Mouse (Mus musculus): ENCODE measurements around the gene Emc10. TPM values are rescaled to one million over a fixed set of nuclear protein-coding genes. Genes with fewer than 3 reads are reported as not detected.

The Emc10 gene
- polyA plus RNA-seq, 1 experiment = 298 TPM

DNA sequence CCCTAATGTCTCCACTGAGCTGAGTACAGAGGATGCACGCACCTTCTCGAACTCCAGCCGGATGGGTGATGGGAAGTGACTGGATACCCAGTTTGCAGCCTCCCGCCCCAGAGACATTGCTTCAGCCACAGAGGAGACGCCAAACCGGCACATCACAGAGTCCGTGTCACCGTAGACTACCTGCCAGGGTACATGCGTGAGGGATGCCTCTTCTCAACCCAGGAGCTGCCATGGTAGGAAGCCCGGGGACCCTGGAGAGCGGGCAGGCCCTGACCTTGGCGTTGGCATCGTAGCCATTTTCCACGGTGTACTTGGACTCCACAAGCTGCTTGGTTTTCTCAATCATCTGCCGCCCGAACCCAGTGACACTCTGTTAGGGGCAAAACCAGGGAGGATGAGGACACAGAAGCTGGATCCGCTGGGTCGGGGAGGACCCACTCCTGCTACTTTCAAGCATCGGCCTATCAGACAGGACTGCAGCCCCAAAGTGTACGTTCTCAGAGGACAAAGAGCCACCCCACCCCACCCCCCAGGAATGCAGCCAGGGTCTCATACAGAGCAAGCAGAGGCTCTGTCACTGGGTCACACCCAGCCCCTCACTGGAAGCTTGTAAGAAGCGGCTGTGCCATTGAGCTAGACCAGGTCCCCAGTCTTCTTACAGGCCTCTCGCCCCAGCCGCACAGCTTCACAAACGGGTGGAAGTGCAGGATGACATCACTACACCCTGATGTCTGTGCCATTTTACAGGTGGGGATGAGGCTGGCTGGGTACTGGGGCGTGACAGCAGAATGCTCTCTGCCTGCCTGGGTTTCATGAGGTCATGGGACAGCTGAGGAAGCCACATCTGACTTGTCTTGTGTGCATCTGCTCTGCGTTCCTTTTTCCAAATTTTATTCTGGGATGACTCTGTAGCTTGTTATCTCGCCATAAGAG is 39.6 kb upstream of the Emc10 start:
- WGBS = 91% methylated on average over 27 of the region's 27 CpGs
- no peaks in the 10 kb centered on the region for H3K27me3 ChIP-seq (replicated peaks; ENCODE audit: control insufficient read depth, insufficient read depth, low read length)
- H3K36me3 ChIP-seq (ENCODE audit: control insufficient read depth, insufficient read depth, low read length) = no peaks in the 10 kb centered on the region
- no peak for DNase-seq
- no peak overlapping the region for H3K27ac ChIP-seq (ENCODE audit: insufficient read depth, low read depth, low read length)
- no peak overlapping the region for H3K4me3 ChIP-seq (ENCODE audit: insufficient read depth, low read depth, low read length)
- no peak for TF ChIP-seq CTCF (conservative IDR thresholded peaks at IDR 0.05; ENCODE audit: insufficient read depth, insufficient read length, low read depth, low read length)
- no peak for TF ChIP-seq POLR2A (IDR thresholded peaks at IDR 0.05; ENCODE audit: low read depth, low read length)
- H3K4me1 ChIP-seq (ENCODE audit: control insufficient read depth, insufficient read depth, low read length) = no peaks in the 10 kb centered on the region

DNA sequence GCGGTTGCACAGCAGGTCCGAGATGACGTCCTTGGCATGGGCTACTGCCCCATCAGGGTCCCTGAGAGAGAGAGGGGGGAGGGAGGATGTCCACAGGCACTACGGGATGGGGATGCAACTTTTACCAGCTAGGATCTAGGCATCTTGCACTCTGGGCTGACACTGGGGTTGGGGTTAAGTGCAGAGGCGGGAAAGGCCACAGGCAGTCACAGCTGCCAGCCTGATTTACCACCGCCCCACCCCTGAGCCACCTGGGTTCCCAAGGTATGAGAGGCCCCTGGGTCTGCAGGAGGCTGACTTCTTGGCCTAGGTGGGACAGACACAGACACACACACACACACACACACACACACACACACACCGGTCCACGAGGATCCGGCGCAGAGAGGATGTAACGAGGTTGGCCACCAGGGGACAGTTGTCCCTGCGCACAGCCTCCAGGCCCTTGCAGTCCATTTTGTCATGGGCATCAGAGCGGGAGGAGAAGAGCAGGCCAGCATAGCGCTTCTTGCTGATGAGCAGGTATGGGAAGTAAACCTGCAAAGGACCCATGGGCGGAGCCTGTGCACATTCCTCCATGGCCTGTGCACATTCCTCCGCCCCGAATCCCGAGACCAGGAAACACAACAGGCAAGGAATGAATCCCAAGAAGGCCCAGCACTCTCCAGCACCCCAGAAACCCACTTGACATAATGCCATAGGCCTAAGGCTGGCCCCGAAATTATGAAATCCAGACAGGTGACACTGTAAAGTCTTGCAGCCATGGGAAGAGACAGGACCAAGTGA is 38.5 kb upstream of the Emc10 start:
- H3K27ac ChIP-seq (ENCODE audit: insufficient read depth, low read depth, low read length) = no peak overlapping the region
- H3K4me1 ChIP-seq (ENCODE audit: control insufficient read depth, insufficient read depth, low read length) = no peaks in the 10 kb centered on the region
- no peak overlapping the region for H3K4me3 ChIP-seq (ENCODE audit: insufficient read depth, low read depth, low read length)
- no peak for DNase-seq
- H3K27me3 ChIP-seq (replicated peaks; ENCODE audit: control insufficient read depth, insufficient read depth, low read length) = no peaks in the 10 kb centered on the region
- no peaks in the 10 kb centered on the region for H3K36me3 ChIP-seq (ENCODE audit: control insufficient read depth, insufficient read depth, low read length)
- WGBS = 86% methylated on average over 19 of the region's 19 CpGs
- TF ChIP-seq POLR2A (IDR thresholded peaks at IDR 0.05; ENCODE audit: low read depth, low read length) = no peak
- TF ChIP-seq CTCF (conservative IDR thresholded peaks at IDR 0.05; ENCODE audit: insufficient read depth, insufficient read length, low read depth, low read length) = no peak

DNA sequence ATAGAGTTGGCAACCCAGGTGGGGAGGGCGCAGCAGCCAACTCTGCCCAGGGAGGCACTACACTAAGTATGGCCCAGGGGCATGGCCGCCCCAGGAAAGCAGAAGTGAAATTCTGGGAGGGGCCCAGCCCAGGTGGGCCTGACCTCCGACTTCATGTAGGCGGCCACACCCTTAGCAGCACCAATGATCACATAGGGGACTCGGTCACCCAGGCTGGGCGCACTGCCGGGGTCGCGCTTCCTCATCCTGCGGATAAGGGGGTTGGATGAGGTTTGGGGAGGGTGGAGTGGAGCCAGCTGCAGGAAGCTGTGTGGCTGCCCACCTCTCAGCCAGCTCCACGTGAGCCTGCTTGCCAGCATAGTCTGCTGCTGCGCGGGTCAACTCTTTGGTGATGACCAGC is 37.9 kb upstream of the Emc10 start:
- DNase-seq = no peak
- 87% methylated on average over 13 of the region's 13 CpGs for whole genome bisulfite sequencing
- Histone ChIP-seq H3K4me1 (ENCODE audit: control insufficient read depth, insufficient read depth, low read length) (no peaks in the 10 kb centered on the region), H3K27ac (ENCODE audit: insufficient read depth, low read depth, low read length) (no peak overlapping the region), H3K4me3 (ENCODE audit: insufficient read depth, low read depth, low read length) (no peak overlapping the region), H3K36me3 (ENCODE audit: control insufficient read depth, insufficient read depth, low read length) (no peaks in the 10 kb centered on the region), H3K27me3 (replicated peaks; ENCODE audit: control insufficient read depth, insufficient read depth, low read length) (no peaks in the 10 kb centered on the region)
- TF ChIP-seq POLR2A (IDR thresholded peaks at IDR 0.05; ENCODE audit: low read depth, low read length) (no peak), CTCF (conservative IDR thresholded peaks at IDR 0.05; ENCODE audit: insufficient read depth, insufficient read length, low read depth, low read length) (no peak)

DNA sequence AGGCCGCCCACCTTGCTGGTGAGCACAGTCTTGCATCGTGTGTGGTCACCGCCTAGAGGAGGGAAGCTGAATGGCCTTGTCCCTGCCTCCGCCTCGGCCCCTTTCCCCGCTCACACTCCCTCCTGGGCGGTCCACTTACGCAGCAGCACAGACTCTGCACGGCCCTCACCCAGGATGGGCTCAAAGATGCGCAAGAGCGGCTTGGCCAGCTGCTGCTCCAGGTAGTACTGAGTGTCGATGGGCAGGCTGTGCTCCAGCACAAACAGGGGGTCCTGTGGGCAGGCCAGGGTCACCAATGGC is 37.4 kb upstream of the Emc10 start:
- Histone ChIP-seq H3K36me3 (ENCODE audit: control insufficient read depth, insufficient read depth, low read length) (no peaks in the 10 kb centered on the region), H3K27ac (ENCODE audit: insufficient read depth, low read depth, low read length) (no peak overlapping the region), H3K4me3 (ENCODE audit: insufficient read depth, low read depth, low read length) (no peak overlapping the region), H3K4me1 (ENCODE audit: control insufficient read depth, insufficient read depth, low read length) (no peaks in the 10 kb centered on the region), H3K27me3 (replicated peaks; ENCODE audit: control insufficient read depth, insufficient read depth, low read length) (no peaks in the 10 kb centered on the region)
- no peak for DNase-seq
- 88% methylated on average over 12 of the region's 12 CpGs for WGBS
- TF ChIP-seq CTCF (conservative IDR thresholded peaks at IDR 0.05; ENCODE audit: insufficient read depth, insufficient read length, low read depth, low read length) (no peak), POLR2A (IDR thresholded peaks at IDR 0.05; ENCODE audit: low read depth, low read length) (no peak)

DNA sequence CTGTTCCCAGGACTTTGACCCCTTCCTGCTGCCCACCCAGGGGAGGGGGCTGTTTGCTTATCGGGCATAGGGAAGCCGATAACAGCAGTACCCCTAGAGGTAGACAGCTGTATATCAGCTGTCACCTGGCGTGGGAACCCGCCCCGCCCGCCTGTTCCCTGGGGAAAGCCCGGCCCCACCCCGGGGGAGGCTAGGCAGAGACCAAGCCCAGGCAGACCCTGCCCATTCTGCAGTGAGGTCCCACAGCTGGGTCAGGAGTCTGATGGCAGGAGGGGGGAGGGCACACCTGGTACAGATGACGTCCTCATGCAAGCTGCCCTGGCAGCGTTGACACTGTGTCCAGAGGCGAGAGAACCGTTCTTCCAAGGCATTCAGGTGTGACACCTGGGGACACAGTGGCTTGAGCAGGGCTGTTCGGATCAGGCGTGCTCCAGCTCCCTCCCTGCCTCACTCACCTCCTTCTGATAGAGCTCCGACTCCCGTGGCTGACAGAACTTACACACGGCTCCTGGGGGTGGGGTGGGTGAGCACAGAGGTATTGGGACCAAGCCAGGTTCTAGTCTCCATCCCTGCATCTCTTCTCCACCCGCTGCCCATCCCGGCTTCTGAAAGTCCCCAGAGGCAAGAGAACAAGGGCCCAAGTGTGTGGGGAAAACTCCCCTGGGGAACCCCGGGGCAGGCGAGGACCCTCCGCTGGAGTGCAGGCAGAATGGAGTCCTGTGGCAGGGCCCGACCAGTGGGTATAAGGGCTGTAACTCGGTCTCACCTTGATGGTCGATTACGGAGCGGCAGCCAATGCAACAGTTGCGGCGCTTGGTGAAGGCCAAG is 36.8 kb upstream of the Emc10 start:
- no peak for TF ChIP-seq CTCF (conservative IDR thresholded peaks at IDR 0.05; ENCODE audit: insufficient read depth, insufficient read length, low read depth, low read length)
- no peak for TF ChIP-seq POLR2A (IDR thresholded peaks at IDR 0.05; ENCODE audit: low read depth, low read length)
- no peak for DNase-seq
- H3K4me3 ChIP-seq (ENCODE audit: insufficient read depth, low read depth, low read length) = no peak overlapping the region
- no peaks in the 10 kb centered on the region for H3K27me3 ChIP-seq (replicated peaks; ENCODE audit: control insufficient read depth, insufficient read depth, low read length)
- WGBS = 77% methylated on average over 29 of the region's 29 CpGs
- no peaks in the 10 kb centered on the region for H3K36me3 ChIP-seq (ENCODE audit: control insufficient read depth, insufficient read depth, low read length)
- H3K4me1 ChIP-seq (ENCODE audit: control insufficient read depth, insufficient read depth, low read length) = no peaks in the 10 kb centered on the region
- no peak overlapping the region for H3K27ac ChIP-seq (ENCODE audit: insufficient read depth, low read depth, low read length)

DNA sequence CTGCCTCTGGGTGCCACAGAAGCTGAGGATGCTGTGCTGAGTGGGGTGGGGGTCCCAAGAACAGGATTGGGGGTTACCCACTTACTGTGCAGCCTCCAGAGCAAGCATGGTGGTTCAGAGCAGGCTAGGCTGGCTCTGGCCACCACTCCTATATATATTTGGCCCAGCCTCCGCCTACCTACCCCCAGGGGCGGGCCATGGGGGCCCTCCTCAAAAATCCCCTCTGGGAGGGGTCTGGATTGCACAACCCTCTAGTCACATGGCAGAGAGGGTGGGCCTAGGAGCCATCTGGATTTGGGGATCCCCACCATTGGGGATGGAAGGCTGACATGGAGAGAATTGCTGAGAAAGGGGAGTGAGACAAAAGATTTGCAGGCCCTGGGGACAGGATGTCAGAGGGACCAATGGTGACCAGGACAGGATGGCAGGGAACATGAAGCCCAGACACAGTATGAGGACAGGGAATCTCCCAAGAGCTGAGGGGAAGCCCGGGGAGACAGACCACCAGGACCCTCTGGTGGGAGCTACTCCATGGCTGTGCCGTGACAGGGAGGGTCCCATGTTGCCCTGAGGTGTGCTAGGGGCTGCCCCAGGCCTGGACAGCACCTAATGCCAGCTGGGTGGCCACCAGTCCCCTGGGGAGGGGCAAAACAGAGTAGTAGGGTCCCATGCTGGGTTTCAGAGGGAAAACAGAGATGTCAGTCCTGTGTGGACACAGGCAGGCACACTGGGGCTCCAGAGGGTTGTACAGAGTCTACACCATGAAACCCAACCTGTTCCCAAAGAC is 35.8 kb upstream of the Emc10 start, which contains the start of gene Spib:
Gene Spib, minus strand, starts transcription at position 126 of the 787 bp plus-strand sequence.
- H3K36me3 ChIP-seq (ENCODE audit: control insufficient read depth, insufficient read depth, low read length) = no peaks in the 10 kb centered on the region
- no peaks in the 10 kb centered on the region for H3K27me3 ChIP-seq (replicated peaks; ENCODE audit: control insufficient read depth, insufficient read depth, low read length)
- 85% methylated on average over 4 of the region's 4 CpGs for WGBS
- no peaks in the 10 kb centered on the region; the same call in 1 of the 2 replicates for H3K4me1 ChIP-seq (ENCODE audit: control insufficient read depth, insufficient read depth, low read length)
- no peak for DNase-seq
- H3K27ac ChIP-seq (ENCODE audit: insufficient read depth, low read depth, low read length) = no peak within 1 kb of the TSS
- TF ChIP-seq POLR2A (IDR thresholded peaks at IDR 0.05; ENCODE audit: low read depth, low read length) = no peak
- no peak for TF ChIP-seq CTCF (conservative IDR thresholded peaks at IDR 0.05; ENCODE audit: insufficient read depth, insufficient read length, low read depth, low read length)
- no peak within 1 kb of the TSS for H3K4me3 ChIP-seq (ENCODE audit: insufficient read depth, low read depth, low read length)
